Mouse (Mus musculus): ENCODE measurements around the gene Pus1.

DNA sequence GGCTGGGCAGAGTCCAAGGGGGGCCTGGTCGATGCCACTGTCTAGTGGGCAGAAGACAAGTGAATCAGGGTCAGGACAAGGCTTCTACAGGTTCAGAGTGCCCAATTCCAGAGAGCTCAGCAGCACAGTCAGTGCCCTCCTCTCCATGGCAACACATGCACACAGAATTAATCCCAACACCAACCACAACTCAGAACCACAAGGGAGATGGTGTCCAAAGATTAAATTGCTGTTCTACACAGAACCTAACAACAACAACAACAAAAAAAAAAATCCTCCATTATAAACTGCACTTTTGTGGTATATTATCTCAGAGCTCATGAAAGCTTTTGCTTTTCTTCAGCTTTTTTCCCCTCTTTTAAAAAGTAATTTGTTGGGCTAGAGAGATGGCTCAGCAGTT is 44.9 kb downstream of the Pus1 start:
- TF ChIP-seq CTCF (IDR thresholded peaks at IDR 0.05; ENCODE audit: control insufficient read depth, insufficient read depth, low read length) (no peak), POLR2A (IDR thresholded peaks at IDR 0.05; ENCODE audit: borderline replicate concordance, control insufficient read depth, low read depth, low read length) (no peak)

Data from bone marrow, adult 2 months (tissue).